Mouse (Mus musculus) embryonic facial prominence, embryonic 10.5 days (tissue): ENCODE measurements around the gene Gm42906. TPM values are rescaled to one million over a fixed set of nuclear protein-coding genes. Genes with fewer than 3 reads are reported as not detected.

Experiments
- DNase-seq: peaks from one replicate; pipeline ENCODE4 v3.0.0-alpha.2; 2017; ENCODE audit warnings: low spot score
- H3K27ac ChIP-seq: fragments of 300-500 bp; sonication (generic); replicated peaks from 2 replicates; pipeline ENCODE4 v1.5.1; 2016; ENCODE audit warnings: mild to moderate bottlenecking
- H3K27me3 ChIP-seq: fragments of 300-500 bp; sonication (generic); replicated peaks from 2 replicates; pipeline ENCODE4 v1.6.1; 2016; ENCODE audit warnings: low read depth, mild to moderate bottlenecking; ENCODE audit not compliant: poor library complexity, severe bottlenecking
- H3K36me3 ChIP-seq: fragments of 300-500 bp; sonication (generic); replicated peaks from 2 replicates; pipeline ENCODE4 v1.6.1; 2016; ENCODE audit warnings: mild to moderate bottlenecking, moderate library complexity
- H3K4me1 ChIP-seq: fragments of 300-500 bp; sonication (generic); 2 replicates; pipeline ENCODE4 v1.6.1; 2016
- H3K4me3 ChIP-seq: fragments of 300-500 bp; sonication (generic); 2 replicates; pipeline ENCODE4 v1.5.1; 2016; ENCODE audit warnings: mild to moderate bottlenecking, moderate library complexity
- H3K9me3 ChIP-seq: fragments of 300-500 bp; sonication (generic); 2 replicates; pipeline ENCODE4 v1.6.1; 2016; ENCODE audit warnings: mild to moderate bottlenecking
- WGBS: fragments of 180-500 bp; shearing (Covaris S2); methylation state at CpG from one replicate; pipeline ENCODE4 v1.1.7; 2016; 5-methylcytosine and 5-hydroxymethylcytosine counted together
- polyA plus RNA-seq: library from polyadenylated mRNA; unstranded; fragments of >200 nt; fragmentation: Nextera tagmentation; extraction: Ambion mirVana; gene quantifications from 2 replicates; pipeline ENCODE4 v1.2.1, GENCODE M21; 2016

Gm42906 gene
- polyA plus RNA-seq, 1 experiment from 2014 or later: not detected

- no peak for DNase-seq
- WGBS: 23% methylated on average over 1 of the region's 1 CpGs
Measured at GRCm38 (mm10) chr5:151409282-151409681, 18.7 kb downstream of the Gm42906 start.

GRCm38 (mm10) chr5:151408124-151408900 lies 19.7 kb downstream of the Gm42906 start:
- 39% methylated on average over 7 of the region's 7 CpGs for WGBS
- Histone ChIP-seq H3K4me1 (0 out of 2 replicates have a peak, but pooled peaks cover 3% of the 10 kb centered on the region), H3K27ac (no peak overlapping the region), H3K9me3 (no peaks in the 10 kb centered on the region), H3K27me3 (no peaks in the 10 kb centered on the region), H3K36me3 (no peaks in the 10 kb centered on the region), H3K4me3 (no peak overlapping the region)
- DNase-seq: no peak

More at GRCm38 (mm10) chr5:151409282-151409681, 18.7 kb downstream of the Gm42906 start:
- no peak overlapping the region for H3K4me3 ChIP-seq
- H3K4me1 ChIP-seq: no peaks in the 10 kb centered on the region
- H3K27me3 ChIP-seq: no peaks in the 10 kb centered on the region
- H3K9me3 ChIP-seq: no peaks in the 10 kb centered on the region
- H3K36me3 ChIP-seq: no peaks in the 10 kb centered on the region
- H3K27ac ChIP-seq: no peak overlapping the region

GRCm38 (mm10) chr5:151407493-151407892 lies 20.5 kb downstream of the Gm42906 start:
- Histone ChIP-seq H3K27me3 (no peaks in the 10 kb centered on the region), H3K36me3 (no peaks in the 10 kb centered on the region), H3K4me3 (no peak overlapping the region), H3K9me3 (no peaks in the 10 kb centered on the region), H3K27ac (no peak overlapping the region), H3K4me1 (0 out of 2 replicates have a peak, but pooled peaks cover 3% of the 10 kb centered on the region)
- DNase-seq: no peak
- WGBS: 91% methylated on average over 3 of the region's 3 CpGs

- H3K27ac ChIP-seq: no peak overlapping the region
- H3K4me1 ChIP-seq: 0 out of 2 replicates have a peak, but pooled peaks cover 3% of the 10 kb centered on the region
- DNase-seq: no peak
- WGBS: 91% methylated on average over 5 of the region's 5 CpGs
- no peaks in the 10 kb centered on the region for H3K9me3 ChIP-seq
- H3K4me3 ChIP-seq: no peak overlapping the region
- no peaks in the 10 kb centered on the region for H3K36me3 ChIP-seq
- H3K27me3 ChIP-seq: no peaks in the 10 kb centered on the region
Measured at GRCm38 (mm10) chr5:151406276-151406675, 21.7 kb downstream of the Gm42906 start.

- Histone ChIP-seq H3K36me3 (no peaks in the 10 kb centered on the region), H3K4me1 (0 out of 2 replicates have a peak, but pooled peaks cover 3% of the 10 kb centered on the region), H3K4me3 (no peak overlapping the region), H3K27ac (no peak overlapping the region), H3K9me3 (no peaks in the 10 kb centered on the region), H3K27me3 (no peaks in the 10 kb centered on the region)
- 80% methylated on average over 8 of the region's 8 CpGs for WGBS
- no peak for DNase-seq
Measured at GRCm38 (mm10) chr5:151405314-151405903, 22.6 kb downstream of the Gm42906 start.

- no peaks in the 10 kb centered on the region for H3K36me3 ChIP-seq
- no peaks in the 10 kb centered on the region for H3K27me3 ChIP-seq
- H3K4me3 ChIP-seq: no peak overlapping the region
- no peaks in the 10 kb centered on the region for H3K9me3 ChIP-seq
- 0 out of 2 replicates have a peak, but pooled peaks cover 3% of the 10 kb centered on the region for H3K4me1 ChIP-seq
- DNase-seq: no peak
- H3K27ac ChIP-seq: no peak overlapping the region
- 67% methylated on average over 2 of the region's 2 CpGs for WGBS
Measured at GRCm38 (mm10) chr5:151403586-151403985, 24.4 kb downstream of the Gm42906 start.

- DNase-seq: no peak
- H3K27ac ChIP-seq: no peak overlapping the region
- H3K9me3 ChIP-seq: no peaks in the 10 kb centered on the region
- no peak overlapping the region for H3K4me3 ChIP-seq
- H3K36me3 ChIP-seq: no peaks in the 10 kb centered on the region
- no peaks in the 10 kb centered on the region for H3K27me3 ChIP-seq
- 97% methylated on average over 2 of the region's 2 CpGs for WGBS
- H3K4me1 ChIP-seq: 0 out of 2 replicates have a peak, but pooled peaks cover 3% of the 10 kb centered on the region
Measured at GRCm38 (mm10) chr5:151400557-151400944, 27.4 kb downstream of the Gm42906 start.

GRCm38 (mm10) chr5:151399918-151400556 lies 27.9 kb downstream of the Gm42906 start:
- Histone ChIP-seq H3K4me1 (0 out of 2 replicates have a peak, but pooled peaks cover 3% of the 10 kb centered on the region), H3K9me3 (no peaks in the 10 kb centered on the region), H3K27me3 (no peaks in the 10 kb centered on the region), H3K36me3 (no peaks in the 10 kb centered on the region), H3K27ac (no peak overlapping the region), H3K4me3 (no peak overlapping the region)
- 79% methylated on average over 7 of the region's 7 CpGs for WGBS
- no peak for DNase-seq

GRCm38 (mm10) chr5:151396119-151396518 lies 31.8 kb downstream of the Gm42906 start:
- H3K36me3 ChIP-seq: no peaks in the 10 kb centered on the region
- 85% methylated on average over 4 of the region's 4 CpGs for WGBS
- no peaks in the 10 kb centered on the region for H3K9me3 ChIP-seq
- peaks cover 5% of the 10 kb centered on the region; the same call in 1 of the 2 replicates for H3K4me1 ChIP-seq
- no peak overlapping the region for H3K4me3 ChIP-seq
- no peak for DNase-seq
- H3K27ac ChIP-seq: no peak overlapping the region
- no peaks in the 10 kb centered on the region for H3K27me3 ChIP-seq

- H3K4me3 ChIP-seq: no peak overlapping the region
- no peaks in the 10 kb centered on the region for H3K9me3 ChIP-seq
- no peaks in the 10 kb centered on the region for H3K36me3 ChIP-seq
- no peak for DNase-seq
- 80% methylated on average over 5 of the region's 5 CpGs for WGBS
- H3K27ac ChIP-seq: no peak overlapping the region
- H3K4me1 ChIP-seq: peaks cover 5% of the 10 kb centered on the region; the same call in 1 of the 2 replicates
- H3K27me3 ChIP-seq: no peaks in the 10 kb centered on the region
Measured at GRCm38 (mm10) chr5:151394690-151395089, 33.3 kb downstream of the Gm42906 start.

GRCm38 (mm10) chr5:151393821-151394662 lies 33.9 kb downstream of the Gm42906 start:
- 50% methylated on average over 7 of the region's 7 CpGs for WGBS
- DNase-seq: no peak
- Histone ChIP-seq H3K4me3 (no peak overlapping the region), H3K27me3 (no peaks in the 10 kb centered on the region), H3K4me1 (peaks cover 5% of the 10 kb centered on the region; the same call in 1 of the 2 replicates), H3K9me3 (no peaks in the 10 kb centered on the region), H3K27ac (peak overlapping the region; percentile 44), H3K36me3 (no peaks in the 10 kb centered on the region)

GRCm38 (mm10) chr5:151389827-151390226 lies 38.1 kb downstream of the Gm42906 start:
- H3K9me3 ChIP-seq: no peaks in the 10 kb centered on the region
- H3K4me1 ChIP-seq: peaks cover 5% of the 10 kb centered on the region; the same call in 1 of the 2 replicates
- H3K4me3 ChIP-seq: no peak overlapping the region
- H3K27ac ChIP-seq: no peak overlapping the region
- no peaks in the 10 kb centered on the region for H3K36me3 ChIP-seq
- H3K27me3 ChIP-seq: no peaks in the 10 kb centered on the region
- DNase-seq: no peak
- WGBS: 90% methylated on average over 1 of the region's 1 CpGs
